Mouse (Mus musculus) kidney, postnatal 25 days (tissue): Measurements from ENCODE around the gene Gm14085.
"Not testable (repeated sequence)": the region's sequence is repeated elsewhere in the genome, so short reads cannot be mapped to it uniquely, and the experiment has no call there.

Experiments
- DNase-seq, 2 experiments: peaks; one replicate each; pipeline ENCODE4 v3.0.0; 2021; ENCODE audit warnings: mixed read lengths in 2 of 2

The Gm14085 gene

DNA sequence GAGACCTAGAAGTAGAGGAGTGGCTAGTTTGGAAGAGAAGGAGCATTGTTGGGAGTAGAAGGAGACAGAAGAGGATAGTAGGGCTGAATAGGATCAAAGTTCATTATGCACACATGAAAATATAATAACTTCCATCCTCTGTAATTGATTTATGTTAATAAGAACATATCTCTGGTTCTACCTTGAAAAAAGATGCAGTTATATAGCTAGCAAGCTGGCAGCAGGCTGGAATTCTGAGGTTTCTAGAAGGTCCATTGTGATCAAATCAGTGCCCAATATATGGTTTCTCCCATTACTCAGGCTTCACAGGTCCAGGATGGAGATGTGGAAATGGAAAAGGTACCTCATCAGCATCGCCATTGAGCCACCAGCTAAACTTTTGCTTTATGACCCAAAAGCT is at the start of gene Gm14085:
Gene Gm14085, plus strand, starts transcription at position 301 of the 400 bp plus-strand sequence.
- DNase-seq, result no peak

DNA sequence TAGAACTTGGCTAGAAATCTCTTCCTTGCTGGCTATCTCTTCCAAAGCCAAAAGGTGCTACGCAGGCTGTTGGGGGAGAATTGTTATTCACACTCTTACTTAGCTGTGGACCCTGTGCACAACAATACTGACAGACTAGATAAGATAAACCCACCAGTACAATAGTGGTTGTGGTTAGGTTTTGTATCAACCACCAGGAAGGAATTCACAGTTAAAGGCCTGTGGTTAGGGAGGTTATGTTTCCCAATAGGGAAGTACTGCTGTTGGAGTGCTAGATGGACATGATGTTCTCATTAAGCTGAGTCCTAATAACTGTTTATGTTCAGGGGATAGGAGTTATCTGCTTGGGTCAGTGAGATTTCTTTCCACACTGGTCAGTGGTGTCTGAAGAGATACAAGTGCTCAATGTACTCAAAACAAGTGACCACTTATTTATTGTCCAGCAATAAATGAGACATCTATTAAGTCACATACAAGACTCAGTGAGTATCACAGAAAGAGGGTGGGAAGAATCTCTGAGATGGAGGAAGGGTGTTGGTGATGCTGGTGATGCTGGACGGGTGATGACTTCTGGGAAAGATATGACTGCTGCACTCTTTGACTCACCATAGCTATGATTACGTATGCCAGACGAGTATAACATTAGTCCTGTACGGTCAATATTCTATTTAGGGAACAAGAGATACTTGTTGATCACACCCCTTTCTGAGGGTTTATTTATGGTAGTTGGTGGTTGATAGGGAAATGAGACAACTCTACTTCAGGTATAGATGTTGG is 45.8 kb upstream of the Gm14085 start:
- DNase-seq, result not testable (repeated sequence)

DNA sequence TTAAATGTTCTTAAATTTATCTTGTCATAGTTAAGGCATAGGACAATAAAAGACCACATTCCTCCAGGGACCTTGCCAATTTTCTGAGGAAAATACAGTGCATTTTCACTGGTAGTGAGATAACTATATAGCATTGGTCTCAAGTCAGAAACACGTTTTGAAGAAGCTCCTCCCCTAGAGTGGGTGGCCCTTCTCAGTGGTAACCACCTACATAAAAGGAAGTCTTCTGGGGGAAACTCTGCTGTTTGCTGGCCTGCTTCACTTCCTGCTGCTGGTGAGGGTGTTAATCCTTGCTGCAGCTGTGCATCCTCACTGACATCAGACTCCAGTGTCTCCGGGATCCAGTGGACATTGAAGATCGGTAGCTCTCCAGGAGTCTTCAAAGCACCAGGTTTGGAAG is 44.2 kb upstream of the Gm14085 start:
- not testable (repeated sequence) for DNase-seq

DNA sequence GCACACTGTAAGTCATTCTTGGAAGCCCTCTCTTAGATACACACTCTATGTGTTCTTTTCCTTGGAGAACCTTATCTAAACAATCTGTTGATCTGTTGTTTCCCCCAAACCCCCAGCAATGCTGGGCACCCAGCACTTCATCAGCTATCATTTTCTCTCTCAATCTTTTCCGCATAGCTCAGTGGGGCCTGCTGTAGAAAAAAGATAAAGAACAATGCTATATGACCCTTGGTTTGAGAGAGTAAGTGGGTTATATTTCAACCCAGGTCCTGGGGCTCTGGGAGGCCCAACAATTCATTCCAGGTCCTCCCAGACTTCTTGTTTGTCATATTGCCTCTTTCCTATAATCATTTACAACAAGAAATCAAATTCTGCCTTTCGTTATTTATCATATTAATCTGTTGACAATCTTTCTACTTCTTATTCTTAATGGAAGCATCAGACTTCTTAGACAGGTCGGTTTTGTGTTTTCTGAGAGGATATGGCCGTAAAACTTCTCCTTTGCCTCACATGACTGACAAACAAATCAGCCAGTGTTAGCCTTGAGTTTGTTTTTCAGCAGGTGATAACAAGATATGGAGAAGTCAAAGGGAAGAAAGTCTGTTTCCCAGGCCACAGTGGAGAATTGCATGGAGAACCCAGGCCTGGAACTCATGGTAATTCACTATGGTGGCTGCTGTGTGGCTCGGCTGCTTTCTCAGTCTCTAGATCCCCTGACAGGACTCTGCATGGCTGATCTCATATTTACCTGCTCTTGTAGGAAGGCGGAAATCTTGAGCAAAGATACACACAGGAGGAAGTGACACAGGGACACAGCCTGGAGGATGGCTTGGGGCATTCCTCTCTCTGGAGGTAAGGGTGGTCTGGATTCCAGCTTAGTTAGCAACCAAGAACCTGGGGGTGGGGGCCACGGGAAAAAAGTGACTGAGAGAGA is 43.5 kb upstream of the Gm14085 start:
- DNase-seq, result no peak

DNA sequence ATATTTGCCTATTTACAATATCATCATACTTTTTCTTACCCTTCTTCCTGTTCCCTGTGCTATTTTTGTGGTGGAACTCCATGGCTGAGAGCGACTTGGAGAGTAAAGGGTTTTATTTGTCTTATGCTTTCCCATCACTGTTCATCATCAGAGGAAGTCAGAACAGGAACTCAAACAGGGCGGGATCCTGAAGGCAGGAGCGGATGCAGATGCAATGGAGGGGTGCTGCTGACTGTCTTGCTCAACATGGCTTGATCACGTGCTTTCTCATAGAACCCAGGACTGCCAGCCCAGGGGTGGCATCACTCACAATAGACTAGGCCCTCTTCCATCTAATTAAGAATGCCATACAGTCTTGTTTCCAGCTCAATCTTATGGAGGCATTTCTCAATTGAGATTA is 34.4 kb upstream of the Gm14085 start:
- DNase-seq, result no peak

DNA sequence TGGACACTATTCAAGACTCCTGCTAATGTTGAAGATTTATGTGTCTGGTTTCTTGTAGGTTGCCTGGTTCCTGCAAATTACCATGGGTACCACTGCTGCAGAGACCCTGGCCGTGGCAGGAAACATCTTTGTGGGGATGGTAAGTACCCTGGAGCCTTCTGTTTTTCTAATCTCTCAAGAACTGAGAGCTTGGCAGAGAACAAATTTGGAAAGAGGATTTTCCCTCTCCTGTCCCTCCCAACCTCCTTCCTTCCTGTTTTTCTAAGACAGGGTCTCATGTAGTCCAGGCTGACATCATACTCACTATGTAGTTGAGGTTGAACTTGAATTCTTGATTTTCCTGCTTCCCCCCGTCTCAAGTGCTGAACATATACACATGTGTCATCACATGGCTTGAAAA is 32.3 kb upstream of the Gm14085 start:
- no peak for DNase-seq

DNA sequence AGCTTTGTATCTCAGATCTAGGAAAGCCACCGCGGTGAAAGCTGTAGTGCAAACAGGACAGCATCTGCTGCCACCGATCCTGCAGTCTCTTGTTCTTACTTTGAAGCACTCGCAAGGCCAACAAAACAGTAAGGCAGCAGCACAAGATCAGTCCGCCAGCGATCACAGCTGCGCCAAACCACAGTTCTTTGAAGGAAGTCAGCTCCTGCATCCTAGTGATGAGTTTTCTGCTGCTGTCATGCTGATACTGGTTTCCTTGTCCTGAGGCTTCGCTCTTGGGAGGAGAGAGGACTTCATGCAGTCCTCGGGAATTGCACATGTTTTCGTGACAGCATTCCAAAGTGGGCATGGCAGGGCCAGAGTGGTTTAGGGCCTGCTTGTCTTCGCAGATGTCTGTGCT is 17.8 kb upstream of the Gm14085 start:
- DNase-seq, result no peak

DNA sequence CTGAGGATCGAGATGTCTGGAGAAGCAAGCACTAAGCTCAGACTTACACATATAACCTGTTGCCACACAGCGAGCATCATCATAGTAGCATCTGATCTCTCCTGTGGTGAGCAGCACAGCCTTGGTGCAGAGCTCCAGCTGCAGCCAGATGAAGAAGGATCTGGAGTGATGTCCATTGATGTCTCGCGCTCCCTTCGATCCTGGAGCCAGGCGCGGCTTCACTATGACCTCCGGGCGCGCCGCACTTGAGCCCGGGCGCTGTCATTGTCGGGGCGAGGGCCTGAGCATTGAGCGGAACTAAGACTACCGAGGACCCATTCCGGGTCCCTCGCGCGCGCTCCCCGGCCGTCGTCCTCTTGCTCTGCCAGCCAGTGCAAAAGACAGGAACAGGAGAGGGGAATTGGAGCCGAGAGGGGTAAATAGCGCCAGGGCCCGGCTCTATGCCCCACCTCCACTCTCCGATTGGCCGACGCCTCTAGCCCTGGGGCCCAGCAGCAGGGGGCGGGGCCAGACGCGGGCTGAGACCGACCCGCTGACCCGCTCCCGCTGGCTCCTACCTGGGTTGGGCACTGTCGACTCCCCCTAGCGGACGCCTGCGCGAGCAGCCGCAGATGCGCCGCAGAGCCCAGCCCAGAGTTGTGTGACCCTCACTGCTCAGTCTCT is 17.3 kb upstream of the Gm14085 start:
- peak; percentile 96 to 98 for DNase-seq

DNA sequence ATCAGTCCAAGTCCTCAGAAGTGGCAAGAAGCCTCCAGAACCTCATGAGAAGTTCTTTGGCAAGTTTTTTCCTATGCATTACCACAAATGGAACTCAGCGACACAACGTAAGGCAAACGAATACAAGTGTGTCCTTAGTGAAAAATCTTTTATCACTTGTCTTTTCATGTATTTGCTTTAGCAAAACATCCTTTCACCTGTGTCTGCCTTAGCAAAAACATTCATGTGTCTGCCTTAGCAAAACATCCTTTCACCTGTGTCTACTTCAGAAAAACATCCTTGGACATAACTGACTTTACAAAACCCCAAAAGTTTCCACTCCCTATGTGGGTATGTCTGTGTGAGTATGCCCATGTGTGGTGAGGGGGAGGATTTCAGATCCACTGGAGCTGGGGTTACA is 15.5 kb upstream of the Gm14085 start:
- DNase-seq, result no peak

DNA sequence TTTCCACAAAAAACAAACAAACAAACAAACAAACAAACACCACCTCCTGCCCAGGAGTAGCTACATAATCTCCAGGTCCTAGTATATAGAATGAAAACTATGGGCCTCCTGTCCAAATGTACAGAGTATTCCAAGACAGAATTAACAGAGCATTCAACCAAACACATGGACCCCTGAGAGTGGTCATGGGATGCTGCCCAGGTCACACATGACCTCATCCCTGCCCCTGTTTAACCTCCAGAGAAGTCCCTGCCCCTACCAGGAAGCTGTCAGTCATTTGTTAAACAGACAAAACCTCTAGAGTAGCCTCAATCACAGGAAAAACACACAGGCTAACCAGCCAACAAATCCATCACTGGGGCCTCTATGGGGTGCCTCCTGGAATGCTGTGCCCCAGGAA is 8.2 kb upstream of the Gm14085 start:
- no peak for DNase-seq

DNA sequence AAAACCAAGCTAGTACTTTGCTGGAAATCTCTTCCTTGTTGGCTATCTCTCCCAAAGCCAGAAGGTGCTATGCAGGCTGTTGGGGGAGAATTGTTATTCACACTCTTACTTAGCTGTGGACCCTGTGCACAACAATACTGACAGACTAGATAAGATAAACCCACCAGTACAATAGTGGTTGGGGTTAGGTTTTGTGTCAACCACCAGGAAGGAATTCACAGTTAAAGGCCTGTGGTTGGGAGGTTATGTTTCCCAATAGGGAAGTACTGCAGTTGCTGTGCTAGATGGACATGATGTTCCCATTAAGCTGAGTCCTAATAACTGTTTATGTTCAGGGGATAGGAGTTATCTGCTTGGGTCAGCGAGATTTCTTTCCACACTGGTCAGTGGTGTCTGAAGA is 954 bp upstream of the Gm14085 start:
- not testable (repeated sequence) for DNase-seq

DNA sequence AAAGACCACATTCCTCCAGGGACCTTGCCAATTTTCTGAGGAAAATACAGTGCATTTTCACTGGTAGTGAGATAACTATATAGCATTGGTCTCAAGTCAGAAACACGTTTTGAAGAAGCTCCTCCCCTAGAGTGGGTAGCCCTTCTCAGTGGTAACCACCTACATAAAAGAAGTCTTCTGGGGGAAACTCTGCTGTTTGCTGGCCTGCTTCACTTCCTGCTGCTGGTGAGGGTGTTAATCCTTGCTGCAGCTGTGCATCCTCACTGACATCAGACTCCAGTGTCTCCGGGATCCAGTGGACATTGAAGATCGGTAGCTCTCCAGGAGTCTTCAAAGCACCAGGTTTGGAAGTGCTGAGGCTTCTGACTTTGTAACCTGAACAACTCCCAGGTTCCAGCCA is 913 bp downstream of the Gm14085 start:
- not testable (repeated sequence) for DNase-seq

DNA sequence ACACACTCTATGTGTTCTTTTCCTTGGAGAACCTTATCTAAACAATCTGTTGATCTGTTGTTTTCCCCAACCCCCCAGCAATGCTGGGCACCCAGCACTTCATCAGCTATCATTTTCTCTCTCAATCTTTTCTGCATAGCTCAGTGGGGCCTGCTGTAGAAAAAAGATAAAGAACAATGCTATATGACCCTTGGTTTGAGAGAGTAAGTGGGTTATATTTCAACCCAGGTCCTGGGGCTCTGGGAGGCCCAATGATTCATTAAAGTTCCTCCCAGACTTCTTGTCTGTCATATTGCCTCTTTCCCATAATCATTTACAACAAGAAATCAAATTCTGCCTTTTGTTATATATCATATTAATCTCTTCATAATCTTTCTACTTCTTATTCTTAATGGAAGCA is 1.4 kb downstream of the Gm14085 start:
- not testable (repeated sequence) for DNase-seq

DNA sequence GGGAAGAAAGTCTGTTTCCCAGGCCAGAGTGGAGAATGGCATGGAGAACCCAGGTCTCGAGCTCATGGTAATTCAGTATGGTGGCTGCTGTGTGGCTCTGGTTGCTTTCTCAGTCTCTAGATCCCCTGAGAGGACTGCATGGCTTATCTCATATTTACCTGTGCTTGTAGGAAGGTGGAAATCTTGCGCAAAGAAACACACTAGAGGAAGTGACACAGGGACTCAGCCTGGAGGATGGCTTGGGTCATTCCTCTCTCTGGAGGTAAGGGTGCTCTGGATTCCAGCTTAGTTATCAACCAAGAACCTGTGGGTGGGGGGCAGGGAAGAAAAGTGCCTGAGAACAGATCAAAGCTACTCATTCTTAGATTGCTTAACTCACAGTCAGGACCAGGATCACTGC is 1.9 kb downstream of the Gm14085 start:
- no peak for DNase-seq

DNA sequence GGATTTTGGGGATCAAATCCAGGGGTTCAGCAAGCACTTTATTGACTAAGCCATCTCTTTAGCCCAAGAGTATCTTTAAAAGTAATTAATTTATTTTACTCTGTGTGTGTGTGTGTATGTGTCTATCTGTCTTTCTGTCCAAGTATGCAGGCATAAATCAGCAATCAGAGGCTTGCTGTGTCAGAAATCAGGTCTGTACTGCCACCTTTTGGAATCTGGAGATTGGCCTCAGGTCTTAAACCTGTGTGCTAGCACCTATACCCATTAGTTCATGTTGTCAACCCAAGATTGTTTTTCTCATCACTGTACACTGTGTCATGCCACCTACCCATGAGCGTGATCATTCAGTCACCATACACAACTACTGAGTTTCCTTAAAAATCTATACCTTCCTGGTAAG is 45.0 kb downstream of the Gm14085 start:
- DNase-seq, result not testable (repeated sequence)

DNA sequence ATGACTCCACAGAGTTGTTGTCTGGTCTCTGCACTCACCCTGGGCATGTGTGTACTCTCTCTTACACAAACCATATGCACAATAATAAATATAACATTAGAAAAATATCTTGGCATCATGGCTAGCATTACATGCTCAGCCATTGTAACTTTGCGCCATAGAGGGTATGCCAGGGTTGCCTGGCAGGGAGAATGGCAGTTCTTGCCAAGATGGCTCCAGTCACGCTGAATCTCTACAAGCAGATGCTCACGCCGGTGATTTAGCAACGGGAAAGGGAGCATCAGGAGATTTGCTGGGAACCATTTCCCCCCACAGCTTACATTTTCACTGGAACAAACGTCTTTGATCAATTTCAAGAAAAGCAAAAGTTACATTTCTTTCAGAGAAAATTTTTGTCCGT is 46.5 kb downstream of the Gm14085 start:
- DNase-seq, result no peak

DNA sequence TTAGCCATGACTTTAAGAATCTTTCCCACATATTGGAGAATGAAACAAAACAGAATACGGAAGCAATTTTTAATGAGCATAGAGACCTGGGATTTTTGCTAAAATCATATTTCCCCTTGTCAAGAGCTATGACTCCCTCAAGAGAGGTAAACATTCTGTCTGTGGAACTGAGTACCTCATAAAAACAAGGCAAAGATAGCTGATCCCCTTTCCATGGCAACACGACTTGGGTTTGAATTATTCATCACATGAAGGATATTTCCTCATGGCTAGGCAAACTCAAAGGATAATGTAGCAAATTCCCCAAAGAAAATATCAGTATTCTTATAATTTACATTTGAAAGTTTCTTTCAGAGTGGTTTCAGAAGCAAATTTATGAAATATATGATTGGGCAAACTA is 47.0 kb downstream of the Gm14085 start:
- no peak for DNase-seq

DNA sequence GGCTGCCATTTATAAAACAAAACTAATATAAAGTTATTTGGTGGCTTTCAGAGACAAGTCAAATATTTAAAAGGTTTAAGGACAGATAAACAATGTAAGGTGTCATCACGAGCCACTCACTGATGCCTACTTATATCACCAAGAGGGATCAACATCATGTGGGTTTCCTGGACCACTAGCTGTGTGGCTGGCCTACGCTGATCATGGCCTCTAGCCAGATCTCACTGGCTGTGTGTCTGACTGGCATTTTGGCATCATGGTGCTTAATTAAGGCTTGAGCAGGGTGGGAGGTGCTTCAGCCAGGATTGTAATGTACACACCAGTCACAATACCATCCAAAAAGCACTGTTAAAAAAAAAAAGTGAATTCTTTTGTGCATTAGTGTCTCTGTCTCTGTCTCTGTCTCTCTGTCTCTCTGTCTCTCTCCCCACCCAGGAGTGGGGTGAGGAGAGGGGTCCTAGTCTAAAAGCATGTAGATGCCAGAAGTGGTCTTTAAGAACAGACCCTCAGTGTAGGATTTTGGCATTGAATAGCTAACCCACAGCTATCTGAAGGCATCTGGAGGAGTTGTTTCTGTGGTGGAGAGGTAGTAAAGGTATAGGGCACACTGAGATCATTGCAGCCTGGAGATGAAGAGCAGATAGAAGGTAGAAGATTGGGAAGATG is 47.5 kb downstream of the Gm14085 start:
- DNase-seq, result no peak

DNA sequence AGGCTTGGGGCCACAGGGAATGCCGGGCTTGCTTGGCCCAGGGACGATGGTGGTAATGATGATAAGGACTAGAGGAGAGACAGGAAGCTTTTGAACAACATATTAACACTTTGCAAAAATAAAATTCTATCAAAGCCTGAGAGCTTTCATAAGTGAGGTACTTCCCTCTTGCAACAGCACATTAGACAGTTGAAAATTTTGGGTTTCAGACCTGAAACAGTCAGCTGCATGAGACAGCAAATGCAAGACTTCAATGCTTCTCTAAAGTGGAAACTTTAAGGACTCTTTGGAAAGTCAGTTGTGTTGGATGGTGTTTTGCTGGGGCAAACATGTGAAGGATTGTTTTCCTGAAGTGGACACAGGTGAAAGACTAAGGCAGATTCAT is 48.1 kb downstream of the Gm14085 start:
- DNase-seq, result no peak

DNA sequence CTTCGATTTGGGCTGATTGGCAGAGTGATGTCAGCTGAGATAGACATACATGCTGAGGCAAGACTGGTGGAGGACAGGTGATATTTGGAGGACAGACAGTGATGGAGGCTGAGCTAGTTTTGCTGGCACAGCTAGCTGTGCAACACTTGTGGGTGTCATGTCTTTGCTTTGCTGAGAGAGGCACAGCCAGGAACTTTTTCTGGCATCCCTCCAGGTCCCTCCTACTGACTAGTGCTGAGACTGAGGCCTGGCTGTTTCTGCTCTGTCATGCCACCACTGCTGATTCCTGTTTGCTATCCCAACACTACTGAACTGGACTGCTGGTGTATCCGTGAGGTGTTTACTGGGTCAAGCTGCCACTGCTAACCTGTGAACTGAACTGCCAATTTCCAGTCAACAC is 48.6 kb downstream of the Gm14085 start:
- peak; percentile 43 for DNase-seq

DNA sequence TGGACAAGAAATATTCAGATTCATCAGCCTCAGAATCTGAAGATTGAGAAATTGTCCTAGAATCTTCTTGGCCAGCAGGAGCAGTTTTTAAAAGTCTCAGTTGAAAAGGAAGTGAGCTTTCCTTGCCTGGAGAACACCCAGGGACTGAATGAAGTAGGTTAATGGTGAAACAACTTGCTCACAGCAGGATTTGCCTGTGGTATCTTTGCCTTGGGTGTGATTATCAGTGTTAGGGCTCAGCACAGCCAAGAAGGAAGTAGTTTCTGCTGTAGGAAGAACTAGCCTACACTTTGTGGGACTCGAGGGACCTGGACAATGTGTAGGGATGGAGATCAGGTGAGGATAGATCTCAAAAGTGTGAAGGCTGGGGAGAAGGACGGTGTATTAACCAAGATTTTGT is 49.9 kb downstream of the Gm14085 start:
- DNase-seq, result no peak

DNA sequence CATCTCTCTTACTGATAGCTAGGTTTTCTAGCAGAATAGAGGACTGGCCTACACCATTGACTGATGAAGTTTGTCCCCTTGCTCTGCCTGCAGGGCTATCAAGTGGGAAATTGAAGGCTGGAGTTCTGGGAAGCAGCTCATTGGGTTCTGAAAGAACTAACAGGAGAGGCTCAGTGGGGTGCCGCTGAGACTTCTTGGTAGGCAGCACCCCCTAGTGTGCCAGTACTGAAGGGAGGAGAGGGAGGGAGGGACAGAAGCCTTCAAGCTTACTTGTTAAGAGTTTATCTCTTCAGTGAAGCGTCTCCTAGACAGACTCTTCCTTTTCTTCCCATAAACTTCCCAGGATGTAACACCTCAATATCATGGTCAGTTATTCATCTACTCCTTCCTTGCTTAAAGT is 73.6 kb downstream of the Gm14085 start:
- DNase-seq, result peak; percentile 46 to 48

DNA sequence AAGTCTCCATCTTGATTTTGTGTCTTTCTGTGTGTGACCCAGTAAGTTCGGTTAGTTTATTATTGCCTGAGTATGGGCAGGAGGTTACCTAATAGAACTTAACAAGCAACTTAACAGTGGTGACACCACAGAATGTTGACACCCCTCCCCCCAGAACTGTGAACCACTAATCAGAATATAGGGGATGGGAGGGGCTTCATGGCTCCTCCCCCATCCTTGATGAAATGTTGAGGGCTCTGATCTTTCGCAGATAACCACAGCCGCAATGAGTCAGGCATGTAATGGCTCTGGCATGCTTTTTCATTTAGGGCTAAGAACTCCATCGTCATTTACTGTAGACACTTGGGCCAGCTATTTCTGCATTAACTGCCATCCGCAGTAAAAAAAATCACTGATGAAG is 76.5 kb downstream of the Gm14085 start:
- DNase-seq, result no peak
